Mouse (Mus musculus) cerebellum, adult 9-10 months (tissue): Measurements from ENCODE around the gene Snx29.

Experiments used
- DNase-seq: peaks from one replicate; pipeline ENCODE4 v3.0.0; 2022

The Snx29 gene

GRCm38 (mm10) chr16:11454871-11455270 lies 132.2 kb downstream of the Snx29 start:
- no peak for DNase-seq

- DNase-seq, result no peak
These were observed 132.9 kb downstream of the Snx29 start for GRCm38 (mm10) chr16:11455545-11456140.

GRCm38 (mm10) chr16:11456141-11456645 lies 133.5 kb downstream of the Snx29 start:
- DNase-seq, result no peak

- no peak for DNase-seq
These were observed 134.4 kb downstream of the Snx29 start for GRCm38 (mm10) chr16:11457136-11457535.

- DNase-seq, result no peak
These were observed 135.1 kb downstream of the Snx29 start for GRCm38 (mm10) chr16:11457609-11458350.

- DNase-seq, result no peak
These were observed 137.5 kb downstream of the Snx29 start for GRCm38 (mm10) chr16:11460210-11460609.

GRCm38 (mm10) chr16:11461612-11462011 lies 138.9 kb downstream of the Snx29 start:
- peak; percentile 66 for DNase-seq

GRCm38 (mm10) chr16:11468533-11469179 lies 145.9 kb downstream of the Snx29 start:
- peak; percentile 86 for DNase-seq

- no peak for DNase-seq
These were observed 146.8 kb downstream of the Snx29 start for GRCm38 (mm10) chr16:11469491-11469890.

GRCm38 (mm10) chr16:11471246-11471645 lies 148.5 kb downstream of the Snx29 start:
- no peak for DNase-seq

- peak; percentile 79 for DNase-seq
These were observed 150.1 kb downstream of the Snx29 start for GRCm38 (mm10) chr16:11472852-11473251.

GRCm38 (mm10) chr16:11473474-11473873 lies 150.8 kb downstream of the Snx29 start:
- DNase-seq, result no peak

- no peak for DNase-seq
These were observed 151.3 kb downstream of the Snx29 start for GRCm38 (mm10) chr16:11473893-11474505.

- no peak for DNase-seq
These were observed 152.6 kb downstream of the Snx29 start for GRCm38 (mm10) chr16:11475137-11475943.

GRCm38 (mm10) chr16:11476314-11476713 lies 153.6 kb downstream of the Snx29 start:
- no peak for DNase-seq

- DNase-seq, result no peak
These were observed 154.3 kb downstream of the Snx29 start for GRCm38 (mm10) chr16:11476968-11477367.

GRCm38 (mm10) chr16:11477591-11477990 lies 154.9 kb downstream of the Snx29 start:
- no peak for DNase-seq

- DNase-seq, result no peak
These were observed 156.9 kb downstream of the Snx29 start for GRCm38 (mm10) chr16:11479605-11480004.

GRCm38 (mm10) chr16:11482189-11482588 lies 159.5 kb downstream of the Snx29 start:
- DNase-seq, result no peak

GRCm38 (mm10) chr16:11494895-11495294 lies 172.2 kb downstream of the Snx29 start:
- peak; percentile 59 for DNase-seq

GRCm38 (mm10) chr16:11495923-11496616 lies 173.4 kb downstream of the Snx29 start:
- no peak for DNase-seq

GRCm38 (mm10) chr16:11496721-11497120 lies 174.0 kb downstream of the Snx29 start:
- DNase-seq, result no peak
